ENCODE assay signal across 8 mouse cellular contexts in genomic region chr2:31164841-31165455, GRCm38 (mm10). TPM values are rescaled to one million over a fixed set of nuclear protein-coding genes. Genes with fewer than 3 reads are reported as not detected.
DNase-seq lines count a peak whose midpoint lies in the region; ATAC-seq and TF ChIP-seq lines count a peak whose summit lies in the region.

No protein-coding gene starts in this region.

- peaks cover 23% of the 10 kb centered on the region for H3K4me1 ChIP-seq in hindbrain, embryonic 10.5 days (replicated peaks)
- peaks cover 3% of the 10 kb centered on the region for H3K4me1 ChIP-seq in hindbrain, embryonic 16.5 days (ENCODE audit: control insufficient read depth, insufficient read depth, low read depth, low read length)
- H3K4me1 ChIP-seq in E14TG2a.4 (replicated peaks; ENCODE audit: low read depth, low read length) = peaks cover 95% of the 10 kb centered on the region
- H3K4me1 ChIP-seq in embryonic fibroblast, embryonic 13.5 days (ENCODE audit: control insufficient read depth, insufficient read depth, low read length) = peaks cover 14% of the 10 kb centered on the region
- H3K4me1 ChIP-seq in kidney, adult 2 months (ENCODE audit: control insufficient read depth, insufficient read depth, low read length) = peaks cover 32% of the 10 kb centered on the region
- peaks cover 24% of the 10 kb centered on the region for H3K4me1 ChIP-seq in lung, embryonic 16.5 days (replicated peaks; ENCODE audit: control insufficient read depth, insufficient read depth, low read length)

- H3K27me3 ChIP-seq in hindbrain, embryonic 10.5 days (ENCODE audit: insufficient read depth, poor library complexity, severe bottlenecking) = no peaks in the 10 kb centered on the region
- no peaks in the 10 kb centered on the region for H3K27me3 ChIP-seq in hindbrain, embryonic 16.5 days (replicated peaks; ENCODE audit: control insufficient read depth, insufficient read depth, low read length)
- no peaks in the 10 kb centered on the region for H3K27me3 ChIP-seq in E14TG2a.4 (ENCODE audit: insufficient read depth, low read length)
- H3K27me3 ChIP-seq in kidney, adult 2 months (replicated peaks; ENCODE audit: control insufficient read depth, insufficient read depth, low read length) = no peaks in the 10 kb centered on the region
- H3K27me3 ChIP-seq in lung, embryonic 16.5 days (ENCODE audit: control insufficient read depth, insufficient read depth, low read depth, low read length) = no peaks in the 10 kb centered on the region

- DNase-seq in hindbrain, embryonic 10.5 days (ENCODE audit: low spot score) = no peak
- DNase-seq in kidney, adult 2 months = peak; percentile 72
- DNase-seq in cerebellum, postnatal 25 days = no peak
- no peak for DNase-seq in thymus, postnatal 25 days

- H3K4me3 ChIP-seq in hindbrain, embryonic 10.5 days = no peak overlapping the region
- no peak overlapping the region for H3K4me3 ChIP-seq in hindbrain, embryonic 16.5 days (ENCODE audit: low read length)
- peak overlapping the region; percentile 60 for H3K4me3 ChIP-seq in E14TG2a.4 (replicated peaks; ENCODE audit: low read length)
- H3K4me3 ChIP-seq in embryonic fibroblast, embryonic 13.5 days (ENCODE audit: insufficient read depth, low read length) = no peak overlapping the region
- no peak overlapping the region for H3K4me3 ChIP-seq in kidney, adult 2 months (ENCODE audit: insufficient read depth, low read depth, low read length)
- H3K4me3 ChIP-seq in lung, embryonic 16.5 days (ENCODE audit: low read length) = no peak overlapping the region

- WGBS in hindbrain, embryonic 10.5 days = 54% methylated on average over 5 of the region's 5 CpGs
- 46% methylated on average over 5 of the region's 5 CpGs for WGBS in hindbrain, embryonic 16.5 days
- 37% methylated on average over 5 of the region's 5 CpGs for WGBS in kidney, adult 2 months
- 36% methylated on average over 5 of the region's 5 CpGs for WGBS in lung, embryonic 16.5 days

- H3K27ac ChIP-seq in hindbrain, embryonic 10.5 days = peak overlapping the region; percentile 56
- H3K27ac ChIP-seq in hindbrain, embryonic 16.5 days (ENCODE audit: low read depth, low read length) = no peak overlapping the region
- peak overlapping the region; percentile 4; the same call in 1 of the 2 replicates for H3K27ac ChIP-seq in embryonic fibroblast, embryonic 13.5 days (ENCODE audit: insufficient read depth, low read length)
- H3K27ac ChIP-seq in kidney, adult 2 months (ENCODE audit: insufficient read depth, low read depth, low read length) = peak overlapping the region; percentile 61
- peak overlapping the region; percentile 57 for H3K27ac ChIP-seq in lung, embryonic 16.5 days (ENCODE audit: low read length)

- TF ChIP-seq POLR2A in embryonic fibroblast, embryonic 13.5 days (IDR thresholded peaks at IDR 0.05; ENCODE audit: low read depth, low read length) = no peak
- no peak for TF ChIP-seq POLR2A in kidney, adult 2 months (IDR thresholded peaks at IDR 0.05; ENCODE audit: low read depth, low read length)

- no peak overlapping the region for H3K4me2 ChIP-seq in hindbrain, embryonic 16.5 days (ENCODE audit: low read length)
- no peak overlapping the region for H3K4me2 ChIP-seq in lung, embryonic 16.5 days (ENCODE audit: low read depth, low read length)

- TF ChIP-seq CTCF in E14TG2a.4 (conservative IDR thresholded peaks at IDR 0.05; ENCODE audit: low read length) = no peak
- TF ChIP-seq CTCF in embryonic fibroblast, embryonic 13.5 days (IDR thresholded peaks at IDR 0.05; ENCODE audit: borderline replicate concordance, insufficient read depth, low read length) = no peak
- TF ChIP-seq CTCF in kidney, adult 2 months (conservative IDR thresholded peaks at IDR 0.05; ENCODE audit: insufficient read depth, insufficient read length, low read depth, low read length) = no peak

- peaks cover 36% of the 10 kb centered on the region for H3K36me3 ChIP-seq in hindbrain, embryonic 10.5 days
- H3K36me3 ChIP-seq in hindbrain, embryonic 16.5 days (ENCODE audit: control insufficient read depth, insufficient read depth, low read length) = peaks cover 13% of the 10 kb centered on the region
- peaks cover 39% of the 10 kb centered on the region for H3K36me3 ChIP-seq in E14TG2a.4 (ENCODE audit: insufficient read depth, low read length)
- peaks cover 2% of the 10 kb centered on the region for H3K36me3 ChIP-seq in kidney, adult 2 months (ENCODE audit: control insufficient read depth, insufficient read depth, low read length)
- H3K36me3 ChIP-seq in lung, embryonic 16.5 days (ENCODE audit: control insufficient read depth, insufficient read depth, low read length) = peaks cover 13% of the 10 kb centered on the region

- no peak for ATAC-seq in hindbrain, embryonic 16.5 days
- ATAC-seq in lung, embryonic 16.5 days (ENCODE audit: low read depth) = peak; percentile 81

- H3K9ac ChIP-seq in hindbrain, embryonic 16.5 days (ENCODE audit: low read depth, low read length) = no peak overlapping the region
- 0 out of 2 replicates have a peak overlapping the region, but pooled peaks have one; percentile 4 for H3K9ac ChIP-seq in lung, embryonic 16.5 days (ENCODE audit: low read length)

- no peaks in the 10 kb centered on the region for H3K9me3 ChIP-seq in hindbrain, embryonic 10.5 days
- no peaks in the 10 kb centered on the region for H3K9me3 ChIP-seq in hindbrain, embryonic 16.5 days (ENCODE audit: control insufficient read depth, low read length)
- H3K9me3 ChIP-seq in E14TG2a.4 (ENCODE audit: low read length) = no peaks in the 10 kb centered on the region
- no peaks in the 10 kb centered on the region for H3K9me3 ChIP-seq in lung, embryonic 16.5 days (ENCODE audit: control insufficient read depth, low read length)

RNA-seq across cellular contexts. Expression of gene Gpr107, which starts 12.8 kb away (rescaled TPM):
- 35.1 and 35.5 TPM in 2 replicates for polyA plus RNA-seq in hindbrain, embryonic 10.5 days (2016; fragmentation: Nextera tagmentation; extraction: Ambion mirVana)
- polyA plus RNA-seq in hindbrain, embryonic 16.5 days (2015; fragmentation: Nextera tagmentation; extraction: Ambion mirVana) = 34.4 and 37.3 TPM in 2 replicates
- polyA plus RNA-seq in embryonic fibroblast, embryonic 13.5 days (2011; ENCODE audit: insufficient read length, low read depth, missing spikeins) = 81.1 and 92.5 TPM in 2 replicates
- 22.2 and 22.8 TPM in 2 replicates for polyA plus RNA-seq in kidney, adult 2 months (2012; rRNA removed)
- 32.2 and 34.3 TPM in 2 replicates for polyA plus RNA-seq in lung, embryonic 16.5 days (2015; fragmentation: Nextera tagmentation; extraction: Ambion mirVana)

RNA-seq across cellular contexts. Expression of gene Fnbp1, which starts 23.1 kb away (rescaled TPM):
- polyA plus RNA-seq in hindbrain, embryonic 10.5 days (2016; fragmentation: Nextera tagmentation; extraction: Ambion mirVana) = 14.7 and 16.0 TPM in 2 replicates
- polyA plus RNA-seq in hindbrain, embryonic 16.5 days (2015; fragmentation: Nextera tagmentation; extraction: Ambion mirVana) = 35.8 and 36.7 TPM in 2 replicates
- 69.8 and 75.6 TPM in 2 replicates for polyA plus RNA-seq in embryonic fibroblast, embryonic 13.5 days (2011; ENCODE audit: insufficient read length, low read depth, missing spikeins)
- 21.1 and 23.9 TPM in 2 replicates for polyA plus RNA-seq in kidney, adult 2 months (2012; rRNA removed)
- 15.6 and 18.1 TPM in 2 replicates for polyA plus RNA-seq in lung, embryonic 16.5 days (2015; fragmentation: Nextera tagmentation; extraction: Ambion mirVana)
